Mouse (Mus musculus): ENCODE data around the gene Mvb12b.

Mvb12b gene

GRCm38 (mm10) chr2:33886386-33887327 lies 1.1 kb downstream of the Mvb12b start:
- ATAC-seq (ENCODE audit: low TSS enrichment): peak; percentile 18

- ATAC-seq (ENCODE audit: low TSS enrichment): no peak
Measured at GRCm38 (mm10) chr2:33885264-33885651, 2.5 kb downstream of the Mvb12b start.

- peak; percentile 64 for ATAC-seq (ENCODE audit: low TSS enrichment)
Measured at GRCm38 (mm10) chr2:33884623-33885263, 3.0 kb downstream of the Mvb12b start.

DNA sequence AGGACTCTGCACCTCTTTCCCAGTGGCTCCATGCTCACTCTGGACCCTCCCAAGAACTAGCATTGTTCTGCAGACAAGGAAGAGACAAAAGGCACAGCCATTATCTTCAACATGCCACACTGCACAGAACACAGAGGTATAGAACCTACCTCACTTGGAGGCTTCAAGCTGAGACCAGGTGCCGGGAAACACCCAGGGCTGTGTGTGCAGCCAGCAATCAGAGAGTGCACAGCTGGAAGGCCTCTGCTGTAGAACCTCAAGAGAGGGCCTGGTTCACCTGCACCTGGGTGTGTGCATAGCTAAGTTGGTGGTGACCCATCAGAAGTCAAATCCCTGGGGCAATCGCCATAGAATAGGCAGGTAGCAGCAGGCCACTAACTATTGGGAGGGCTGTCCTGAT lies 8.5 kb downstream of the Mvb12b start:
- no peak for ATAC-seq (ENCODE audit: low TSS enrichment)

DNA sequence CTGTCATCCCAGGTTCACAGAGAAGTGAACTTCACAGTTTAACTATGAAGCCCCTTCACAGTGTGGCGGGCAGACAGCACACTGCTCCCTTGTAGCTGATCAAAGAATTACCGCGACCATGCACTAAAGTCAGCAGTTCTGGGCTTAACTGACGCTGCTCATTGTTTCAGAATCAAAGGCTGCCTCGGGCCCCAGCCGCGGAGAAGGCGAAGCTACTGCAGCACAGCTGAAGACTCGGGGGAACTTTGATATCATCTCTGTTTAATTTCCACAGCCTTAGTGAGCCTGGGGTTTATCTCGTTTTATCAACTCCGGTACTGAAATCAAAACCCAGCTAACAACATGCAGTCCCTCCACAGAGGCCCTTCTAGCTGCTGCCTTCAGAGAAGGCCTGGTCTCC lies 9.3 kb downstream of the Mvb12b start:
- no peak for ATAC-seq (ENCODE audit: low TSS enrichment)

DNA sequence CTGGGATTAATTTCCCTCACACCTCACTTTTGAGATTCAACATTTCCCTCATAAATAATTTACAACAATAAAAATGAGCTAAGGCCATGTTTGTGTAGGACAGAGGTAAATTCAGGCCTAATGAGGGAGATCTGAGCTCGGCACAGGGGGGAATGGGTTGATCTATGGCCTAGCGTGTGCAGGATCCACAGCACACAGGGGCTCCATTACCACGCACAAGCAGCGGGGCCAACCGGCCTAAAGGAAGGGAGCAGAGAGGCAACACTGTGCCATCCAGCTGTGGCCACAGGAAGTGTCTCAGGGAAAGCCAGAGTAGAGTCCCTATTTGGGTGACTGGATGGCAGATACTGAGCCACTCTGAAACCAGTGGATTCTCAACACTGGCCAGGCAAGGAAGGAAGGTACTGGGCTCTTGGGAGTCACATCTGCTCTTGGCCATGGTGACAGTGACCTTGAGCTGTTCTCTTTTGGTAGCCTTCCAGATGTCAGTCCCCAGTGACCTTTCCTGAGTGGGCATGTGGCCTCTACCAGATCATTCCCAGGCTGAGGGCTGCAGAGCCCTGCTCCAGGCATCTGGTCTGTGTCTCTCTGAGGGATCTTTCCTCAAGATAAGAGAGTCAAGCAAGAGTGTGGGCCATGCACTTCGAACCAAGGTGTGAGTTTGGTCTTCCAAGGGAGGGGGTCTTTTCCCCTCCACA lies 9.9 kb downstream of the Mvb12b start:
- no peak for ATAC-seq (ENCODE audit: low TSS enrichment)

GRCm38 (mm10) chr2:33876529-33877290 lies 11.0 kb downstream of the Mvb12b start:
- peak; percentile 76 for ATAC-seq (ENCODE audit: low TSS enrichment)

DNA sequence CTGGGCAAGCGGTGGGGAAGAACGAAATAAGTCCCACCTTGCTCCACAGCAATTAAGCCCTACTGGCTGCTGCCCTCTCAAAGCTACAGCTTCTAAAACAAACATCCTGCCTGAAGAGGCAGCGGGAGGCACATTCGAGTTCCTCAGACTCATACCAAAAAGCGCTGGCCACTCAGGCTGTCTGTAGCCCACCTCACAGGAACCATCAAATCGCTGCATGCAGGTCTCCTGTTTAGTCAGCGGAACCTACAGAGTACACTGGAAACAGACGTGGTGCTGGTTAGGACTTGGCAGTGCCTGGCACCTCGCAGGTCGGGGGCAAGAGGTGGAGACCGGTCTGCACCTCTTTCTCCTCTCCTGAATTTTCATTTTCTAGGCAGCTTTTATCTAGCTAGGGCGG lies 12.2 kb downstream of the Mvb12b start:
- no peak for ATAC-seq (ENCODE audit: low TSS enrichment)

GRCm38 (mm10) chr2:33874856-33875576 lies 12.7 kb downstream of the Mvb12b start:
- ATAC-seq (ENCODE audit: low TSS enrichment): no peak

- no peak for ATAC-seq (ENCODE audit: low TSS enrichment)
Measured at GRCm38 (mm10) chr2:33874367-33874766, 13.4 kb downstream of the Mvb12b start.

DNA sequence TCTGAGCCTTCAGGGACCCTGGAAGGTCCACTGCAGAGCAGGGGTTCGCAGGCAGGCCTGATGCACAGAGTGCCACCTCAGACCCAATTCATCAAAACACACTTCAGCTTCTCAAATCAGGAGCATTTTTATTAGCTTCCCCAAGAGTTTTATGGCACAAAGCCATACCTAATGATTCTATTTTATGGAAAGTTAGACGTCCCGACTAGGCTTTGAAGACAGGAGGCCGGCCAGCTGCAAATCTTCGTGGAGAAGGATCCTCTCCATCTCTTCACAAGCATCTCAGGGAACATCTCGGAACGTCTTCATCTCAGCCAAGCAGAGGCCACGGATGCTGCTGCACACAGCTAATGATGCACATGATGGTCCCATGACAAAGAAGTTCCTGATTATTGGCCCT lies 14.2 kb downstream of the Mvb12b start:
- ATAC-seq (ENCODE audit: low TSS enrichment): no peak

DNA sequence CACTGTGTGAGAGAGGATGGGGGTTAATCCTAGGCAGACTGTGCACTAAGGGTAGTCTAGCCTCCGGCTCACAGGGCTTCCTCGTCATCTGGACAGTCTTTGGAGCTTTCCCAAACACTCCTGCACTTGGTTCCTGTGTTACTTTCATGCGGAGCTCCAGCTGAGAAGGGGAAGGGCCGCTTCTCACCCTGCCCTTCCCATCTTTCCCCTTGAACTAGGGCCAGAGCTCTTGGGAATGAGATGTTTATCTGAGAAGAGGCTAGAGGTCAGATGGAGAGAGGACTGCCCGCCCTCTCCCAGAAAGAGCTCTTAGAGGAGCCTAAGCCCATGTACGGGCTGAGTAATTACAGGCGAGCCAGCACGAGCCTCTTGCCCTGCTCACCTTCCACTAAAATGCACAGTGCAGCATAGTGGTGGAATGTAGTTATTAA lies 14.9 kb downstream of the Mvb12b start:
- no peak for ATAC-seq (ENCODE audit: low TSS enrichment)

DNA sequence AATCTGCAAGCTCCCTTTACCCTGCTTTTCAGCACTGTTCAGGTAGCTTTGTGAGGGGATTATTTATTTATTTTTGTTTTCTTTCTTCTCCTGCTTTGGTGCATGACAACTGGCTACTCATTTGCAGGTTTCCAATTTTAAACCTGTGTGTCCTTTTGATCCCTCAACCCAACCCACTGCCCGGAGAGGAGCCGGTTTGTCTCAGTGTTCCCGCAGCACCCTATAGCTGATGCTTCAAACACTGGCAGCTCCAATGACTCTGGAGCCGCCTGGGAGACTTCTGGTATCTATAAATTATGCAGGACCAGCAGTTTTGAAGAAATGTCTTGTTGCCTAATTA lies 16.6 kb downstream of the Mvb12b start:
- no peak for ATAC-seq (ENCODE audit: low TSS enrichment)

DNA sequence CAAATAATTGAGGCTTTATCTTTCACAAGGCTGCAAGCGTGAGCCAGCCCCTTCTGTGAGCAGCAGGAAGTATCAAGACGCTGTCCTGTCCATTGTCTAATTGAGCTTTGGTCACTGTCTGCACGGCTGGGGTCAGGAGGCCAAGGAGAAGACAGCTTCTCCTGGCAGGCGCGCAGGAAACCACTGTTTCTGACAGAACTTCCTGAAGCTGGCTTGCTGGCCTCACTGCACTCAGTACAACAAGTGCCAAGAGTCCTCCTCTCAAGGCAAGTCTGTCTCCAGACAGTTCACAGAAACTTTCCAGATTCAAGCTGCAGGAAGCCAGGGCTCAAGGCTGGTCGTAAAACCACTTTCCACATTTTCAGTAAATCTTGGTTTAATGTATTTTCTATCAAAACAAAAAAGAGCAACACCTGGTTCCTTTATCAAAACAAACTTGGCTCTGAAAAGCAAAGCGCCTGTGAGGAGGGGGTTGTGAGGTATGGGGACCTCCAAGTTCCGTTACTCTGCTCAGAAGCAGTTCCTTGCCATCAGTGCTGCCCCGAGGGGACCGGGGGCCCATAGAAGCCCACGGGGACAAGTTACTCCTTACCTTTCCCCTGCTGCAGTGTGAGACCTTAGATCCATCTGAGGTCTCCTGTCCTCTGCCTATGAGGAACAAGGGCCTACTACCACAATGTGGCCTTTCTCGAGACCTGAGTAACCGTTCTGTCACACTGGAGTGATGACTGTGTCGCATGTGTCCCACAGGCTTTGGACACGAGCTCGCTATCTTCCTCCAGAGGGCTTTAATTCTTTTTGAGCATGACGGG lies 17.2 kb downstream of the Mvb12b start:
- ATAC-seq (ENCODE audit: low TSS enrichment): no peak

GRCm38 (mm10) chr2:33869689-33870343 lies 17.9 kb downstream of the Mvb12b start:
- ATAC-seq (ENCODE audit: low TSS enrichment): no peak

- ATAC-seq (ENCODE audit: low TSS enrichment): no peak
Measured at GRCm38 (mm10) chr2:33868996-33869688, 18.6 kb downstream of the Mvb12b start.

DNA sequence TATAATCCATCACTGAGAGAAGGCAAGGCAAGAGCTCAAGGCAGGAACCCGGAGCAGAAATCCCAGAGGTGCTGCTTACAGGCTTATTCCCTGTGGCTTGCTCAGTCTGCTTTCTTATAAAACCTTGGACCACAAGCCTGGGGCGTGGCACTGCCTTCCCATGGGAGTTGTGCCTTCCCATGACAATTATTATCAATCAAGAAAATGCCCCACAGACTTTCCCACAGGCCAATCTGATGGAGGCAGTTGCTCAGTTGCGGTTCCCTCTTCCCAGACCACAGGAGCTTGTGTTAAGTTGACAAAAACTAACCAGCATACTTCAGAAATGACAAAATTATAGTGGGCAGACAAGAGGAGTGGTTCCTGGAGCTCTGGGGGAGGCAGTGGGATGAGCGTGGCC lies 19.4 kb downstream of the Mvb12b start:
- ATAC-seq (ENCODE audit: low TSS enrichment): no peak

GRCm38 (mm10) chr2:33856746-33857145 lies 31.0 kb downstream of the Mvb12b start:
- ATAC-seq (ENCODE audit: low TSS enrichment): no peak

Data from frontal cortex, adult (tissue).